Comparison of ENCODE assay signal across 8 mouse cellular contexts in the genomic region with DNA sequence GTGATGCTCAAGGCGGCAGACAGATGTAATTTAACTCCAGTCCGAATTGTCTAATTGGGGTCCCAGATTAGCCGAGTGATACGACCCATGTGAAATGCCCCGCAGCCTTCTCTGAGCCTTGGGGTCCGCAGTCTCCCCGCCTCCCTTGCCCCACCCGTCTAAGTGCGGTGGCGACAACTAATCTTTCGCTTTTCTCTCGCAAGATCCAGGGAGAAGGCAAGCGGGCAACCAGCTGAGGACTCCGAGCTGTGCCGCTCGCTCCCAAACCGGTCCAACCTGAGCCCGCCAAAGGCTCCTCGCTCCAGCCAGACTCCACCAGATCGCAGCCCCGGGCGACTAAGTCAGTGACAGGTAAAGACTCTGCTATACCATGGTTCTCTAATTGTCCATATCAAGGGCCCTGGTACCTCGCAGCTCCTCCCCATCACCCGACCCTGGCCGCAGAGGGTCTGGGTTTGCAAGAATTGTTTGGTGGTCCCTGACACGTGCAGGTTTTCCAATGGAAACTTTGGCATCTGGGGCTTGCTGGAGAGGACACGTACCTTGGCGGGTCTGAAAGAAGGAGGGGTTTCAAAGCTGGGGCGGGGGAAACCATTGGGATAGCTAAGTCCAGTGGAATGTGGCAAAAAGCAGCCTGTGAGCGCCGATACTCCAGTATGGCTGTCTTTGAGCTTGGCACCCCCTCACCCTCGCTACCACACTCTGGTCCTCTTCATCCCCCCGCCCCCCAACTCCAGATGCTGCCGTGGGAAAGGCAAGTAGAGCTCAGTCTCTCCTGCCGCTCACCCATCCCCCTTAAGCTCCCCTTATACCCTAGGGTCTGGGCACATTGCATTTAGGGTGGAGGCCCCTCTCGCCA. TPM values are rescaled to one million over a fixed set of nuclear protein-coding genes. Genes with fewer than 3 reads are reported as not detected.
A peak's percentile ranks its signal among the peaks of the same experiment; 100 is the strongest.
DNase-seq lines count a peak whose midpoint lies in the region; ATAC-seq lines count a peak whose summit lies in the region.

No protein-coding gene starts in this region.

- DNase-seq in gastrocnemius, postnatal 10 days: peak; percentile 4
- DNase-seq in gastrocnemius, adult 18-20 months (ENCODE audit: low spot score): no peak
- DNase-seq in 3134 (ENCODE audit: extremely low read depth, insufficient read length, low spot score): peak; percentile 3
- DNase-seq in embryo, embryonic 9.5 days (ENCODE audit: extremely low spot score): peak; percentile 42
- peak; percentile 43 for DNase-seq in heart, postnatal 4 days
- peak; percentile 12 for DNase-seq in right cerebral cortex, postnatal 14 days
- DNase-seq in spleen, postnatal 36 days (ENCODE audit: low spot score in 2 of 2): no peak

- H3K4me3 ChIP-seq in liver, embryonic 15.5 days (replicated peaks): peak overlapping the region; percentile 41

- H3K27ac ChIP-seq in liver, embryonic 15.5 days (replicated peaks): no peak overlapping the region

- no peaks in the 10 kb centered on the region for H3K36me3 ChIP-seq in liver, embryonic 15.5 days (replicated peaks)

- ATAC-seq in liver, embryonic 15.5 days (ENCODE audit: insufficient read depth): no peak

- H3K4me2 ChIP-seq in liver, embryonic 15.5 days: peak overlapping the region; percentile 58

- H3K9me3 ChIP-seq in liver, embryonic 15.5 days (replicated peaks): no peaks in the 10 kb centered on the region

- peaks cover 34% of the 10 kb centered on the region for H3K27me3 ChIP-seq in liver, embryonic 15.5 days

- no peak overlapping the region for H3K9ac ChIP-seq in liver, embryonic 15.5 days

- H3K4me1 ChIP-seq in liver, embryonic 15.5 days (replicated peaks): no peaks in the 10 kb centered on the region

- WGBS in liver, embryonic 15.5 days (ENCODE audit: insufficient replicate concordance): 2% methylated on average over 36 of the region's 36 CpGs

RNA-seq across cellular contexts. Expression of a gene that starts 0.7 kb away (rescaled TPM):
- under 1 TPM; 0.31 to 0.45 TPM for total RNA-seq in gastrocnemius, postnatal 10 days (2021)
- total RNA-seq in gastrocnemius, adult 18-20 months (2021): under 1 TPM in 1 of 2 experiments, not detected in 1; 0.05 TPM
- total RNA-seq in heart, postnatal 4 days (2021): 10 to 100 TPM; 35.3 to 40.0 TPM
- polyA plus RNA-seq in liver, embryonic 15.5 days (2015; fragmentation: Nextera tagmentation; extraction: Ambion mirVana): 0.28 and 0.33 TPM in 2 replicates

Comparison
In these comparisons a context has a peak if more than half of its experiments do, and no peak if none do; other contexts are left out.
1. DNase-seq: peak in gastrocnemius, postnatal 10 days (single experiment), 3134 (single experiment), embryo, embryonic 9.5 days (single experiment), heart, postnatal 4 days (single experiment) and right cerebral cortex, postnatal 14 days (single experiment); none in gastrocnemius, adult 18-20 months (single experiment) and spleen, postnatal 36 days (0 of 2).
2. RNA of a gene that starts 0.7 kb away (total RNA-seq): 35.3 to 40.0 TPM in heart, postnatal 4 days; 0.31 to 0.45 TPM in gastrocnemius, postnatal 10 days and 0.05 TPM in gastrocnemius, adult 18-20 months; every median in the first group is over 10 times any median in the second.